Mouse (Mus musculus) adrenal gland, postnatal 14 days (tissue): ENCODE results near the gene Rint1. TPM values are rescaled to one million over a fixed set of nuclear protein-coding genes. Genes with fewer than 3 reads are reported as not detected.
"Not testable (repeated sequence)": the region's sequence is repeated elsewhere in the genome, so short reads cannot be mapped to it uniquely, and the experiment has no call there.

Source experiments
- DNase-seq: peaks from one replicate; pipeline ENCODE4 v3.0.0; 2021; ENCODE audit warnings: mixed read lengths
- total RNA-seq: library from RNA; stranded (reverse); gene quantifications from 2 replicates; pipeline ENCODE4 v1.2.3, GENCODE M21; 2021

The Rint1 gene
- total RNA-seq, 1 experiment from 2014 or later, result 18.7 TPM

- DNase-seq, result peak; percentile 83
Measured at GRCm38 (mm10) chr5:23826321-23827004, 39.0 kb downstream of the Rint1 start.

GRCm38 (mm10) chr5:23830897-23831752, 43.6 kb downstream of the Rint1 start:
- peak; percentile 69 for DNase-seq

- not testable (repeated sequence) for DNase-seq
Measured at GRCm38 (mm10) chr5:23835691-23836090, 48.2 kb downstream of the Rint1 start.

GRCm38 (mm10) chr5:23838158-23838557, 50.6 kb downstream of the Rint1 start:
- DNase-seq, result no peak

- peak; percentile 99 for DNase-seq
Measured at GRCm38 (mm10) chr5:23843674-23844530, 56.4 kb downstream of the Rint1 start, which contains the start of gene Tomm7. TSS of gene Tomm7 (minus strand) at chr5:23844161.

GRCm38 (mm10) chr5:23844531-23844841, 57.0 kb downstream of the Rint1 start:
- peak; percentile 69 for DNase-seq

- no peak for DNase-seq
Measured at GRCm38 (mm10) chr5:23845141-23845540, 57.6 kb downstream of the Rint1 start.

GRCm38 (mm10) chr5:23850345-23851159, 63.0 kb downstream of the Rint1 start:
- peak; percentile 96 for DNase-seq

GRCm38 (mm10) chr5:23851160-23851555, 63.6 kb downstream of the Rint1 start:
- DNase-seq, result not testable (repeated sequence)

GRCm38 (mm10) chr5:23852916-23853315, 65.4 kb downstream of the Rint1 start:
- DNase-seq, result peak; percentile 64

GRCm38 (mm10) chr5:23855484-23855883, 68.0 kb downstream of the Rint1 start:
- DNase-seq, result no peak

- DNase-seq, result no peak
Measured at GRCm38 (mm10) chr5:23856164-23856563, 68.7 kb downstream of the Rint1 start.

GRCm38 (mm10) chr5:23857189-23857588, 69.7 kb downstream of the Rint1 start:
- DNase-seq, result no peak

- DNase-seq, result no peak
Measured at GRCm38 (mm10) chr5:23858001-23858400, 70.5 kb downstream of the Rint1 start.

GRCm38 (mm10) chr5:23858643-23859042, 71.1 kb downstream of the Rint1 start:
- no peak for DNase-seq

GRCm38 (mm10) chr5:23859087-23859718, 71.7 kb downstream of the Rint1 start:
- no peak for DNase-seq

- no peak for DNase-seq
Measured at GRCm38 (mm10) chr5:23859896-23860295, 72.4 kb downstream of the Rint1 start.

GRCm38 (mm10) chr5:23861721-23862120, 74.2 kb downstream of the Rint1 start:
- no peak for DNase-seq

GRCm38 (mm10) chr5:23862291-23862690, 74.8 kb downstream of the Rint1 start:
- peak; percentile 82 for DNase-seq

GRCm38 (mm10) chr5:23863166-23864053, 75.9 kb downstream of the Rint1 start:
- DNase-seq, result no peak
